ENCODE assay signal across 8 mouse cellular contexts in the genomic region with DNA sequence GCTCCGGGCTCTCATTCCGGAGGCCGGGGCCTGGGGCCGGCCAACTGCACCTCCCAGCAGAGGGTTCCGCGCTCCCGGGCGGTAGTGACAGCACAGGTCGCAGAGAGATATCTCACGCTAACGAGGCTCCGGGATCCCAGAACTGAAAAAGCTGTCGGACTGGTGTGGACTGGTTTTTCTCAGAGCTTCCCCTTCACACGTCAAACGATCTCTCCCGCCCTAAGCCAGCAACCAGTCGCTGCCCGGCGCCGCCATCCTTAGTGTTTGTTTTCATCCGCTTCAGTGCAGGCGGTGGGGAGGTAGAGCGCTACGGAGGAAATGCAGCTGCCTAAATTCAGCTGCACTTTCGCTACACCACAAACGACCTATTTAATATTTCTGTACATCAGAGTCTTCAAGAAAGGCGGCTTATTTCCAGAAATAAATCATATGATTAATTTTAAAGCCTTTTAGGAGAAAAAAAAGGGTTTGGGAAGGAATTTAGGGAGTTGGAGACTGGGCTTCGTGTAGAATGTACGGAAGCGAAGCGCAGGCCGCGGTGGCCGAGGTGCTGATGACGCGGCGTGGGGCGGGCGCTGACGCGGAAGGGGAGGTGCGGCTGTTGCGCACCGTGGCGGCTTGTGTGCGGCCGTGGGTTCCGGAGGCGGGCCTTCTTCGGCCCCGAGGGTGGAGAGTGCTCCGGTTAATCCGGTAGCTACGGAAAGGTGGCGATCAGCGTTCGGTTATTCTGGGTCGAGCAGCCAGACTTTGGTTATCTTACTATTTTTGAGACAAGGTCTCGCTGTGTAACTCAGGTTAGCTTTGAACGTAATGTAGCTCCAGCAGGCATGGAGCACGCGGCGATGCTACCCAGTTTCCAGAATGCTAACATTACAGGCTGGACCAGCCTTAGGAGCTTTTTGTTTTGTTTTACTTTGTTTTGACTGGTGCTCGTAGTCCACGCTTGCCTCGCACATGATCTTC. TPM values are rescaled to one million over a fixed set of nuclear protein-coding genes. Genes with fewer than 3 reads are reported as not detected.
DNase-seq lines count a peak whose midpoint lies in the region; ATAC-seq and TF ChIP-seq lines count a peak whose summit lies in the region.

A gene (minus strand): TSS at position 305 of the 963 bp plus-strand sequence.
A gene (plus strand): TSS at position 581 of the 963 bp plus-strand sequence.

- H3K9ac ChIP-seq in heart, embryonic 13.5 days = peak within 1 kb of the TSS; percentile 92
- H3K9ac ChIP-seq in liver, embryonic 12.5 days = peak within 1 kb of the TSS; percentile 83
- peak within 1 kb of the TSS; percentile 80 for H3K9ac ChIP-seq in stomach, embryonic 15.5 days

- TF ChIP-seq POLR2A in brain, embryonic 14.5 days (IDR thresholded peaks at IDR 0.05; ENCODE audit: borderline replicate concordance, extremely low read depth, insufficient read depth, insufficient read length, poor library complexity, severe bottlenecking) = peak; percentile 78; the same call in 1 of the 2 replicates

- H3K4me3 ChIP-seq in C2C12 (ENCODE audit: insufficient read depth, poor library complexity, severe bottlenecking) = peak within 1 kb of the TSS; percentile 98
- H3K4me3 ChIP-seq in erythroblast, embryonic 14.5 days (replicated peaks) = peak within 1 kb of the TSS; percentile 97
- H3K4me3 ChIP-seq in heart, embryonic 13.5 days = peak within 1 kb of the TSS; percentile 93
- peak within 1 kb of the TSS; percentile 97 for H3K4me3 ChIP-seq in liver, embryonic 12.5 days
- peak within 1 kb of the TSS; percentile 99 for H3K4me3 ChIP-seq in stomach, embryonic 15.5 days (replicated peaks)

- peaks cover 17% of the 10 kb centered on the region for H3K79me2 ChIP-seq in C2C12 (ENCODE audit: control insufficient read depth, insufficient read depth)

- no peaks in the 10 kb centered on the region for H3K36me3 ChIP-seq in C2C12 (ENCODE audit: control insufficient read depth, insufficient read depth)
- H3K36me3 ChIP-seq in erythroblast, embryonic 14.5 days (ENCODE audit: control insufficient read depth) = peaks cover 4% of the 10 kb centered on the region
- peaks cover 6% of the 10 kb centered on the region for H3K36me3 ChIP-seq in heart, embryonic 13.5 days
- peaks cover 3% of the 10 kb centered on the region; the same call in 1 of the 2 replicates for H3K36me3 ChIP-seq in liver, embryonic 12.5 days
- no peaks in the 10 kb centered on the region for H3K36me3 ChIP-seq in stomach, embryonic 15.5 days

- TF ChIP-seq CTCF in C2C12 (IDR thresholded peaks at IDR 0.05; ENCODE audit: control insufficient read depth, insufficient read depth, insufficient read length) = no peak
- TF ChIP-seq CTCF in brain, embryonic 14.5 days (IDR thresholded peaks at IDR 0.05; ENCODE audit: borderline replicate concordance, extremely low read depth, insufficient read depth, insufficient read length) = no peak

- DNase-seq in brain, embryonic 14.5 days (ENCODE audit: low read depth) = peak; percentile 98
- peak; percentile 96 for DNase-seq in kidney, postnatal 10 days
- DNase-seq in natural killer cell, adult 2 months (ENCODE audit: low spot score in 2 of 2) = peak; percentile 90 to 93

- ATAC-seq in heart, embryonic 13.5 days (ENCODE audit: extremely low read depth, insufficient number of reproducible peaks, low FRiP score, low TSS enrichment) = peak; percentile 91
- ATAC-seq in liver, embryonic 12.5 days = peak; percentile 99
- peak; percentile 98 for ATAC-seq in stomach, embryonic 15.5 days (ENCODE audit: insufficient read depth, low FRiP score, low read depth)

- peaks cover 7% of the 10 kb centered on the region for H3K79me3 ChIP-seq in C2C12 (ENCODE audit: low read depth)

- WGBS in heart, embryonic 13.5 days = under 1% methylated on average over 66 of the region's 66 CpGs
- WGBS in liver, embryonic 12.5 days (ENCODE audit: insufficient replicate concordance) = under 1% methylated on average over 66 of the region's 66 CpGs
- under 1% methylated on average over 66 of the region's 66 CpGs for WGBS in stomach, embryonic 15.5 days

- no peaks in the 10 kb centered on the region for H3K9me3 ChIP-seq in erythroblast, embryonic 14.5 days (ENCODE audit: control insufficient read depth, low read length)
- H3K9me3 ChIP-seq in heart, embryonic 13.5 days = no peaks in the 10 kb centered on the region
- no peaks in the 10 kb centered on the region for H3K9me3 ChIP-seq in liver, embryonic 12.5 days (replicated peaks)
- no peaks in the 10 kb centered on the region for H3K9me3 ChIP-seq in stomach, embryonic 15.5 days

- H3K27me3 ChIP-seq in C2C12 (ENCODE audit: control insufficient read depth, insufficient read depth, insufficient read length) = no peaks in the 10 kb centered on the region
- H3K27me3 ChIP-seq in erythroblast, embryonic 14.5 days (ENCODE audit: control insufficient read depth) = no peaks in the 10 kb centered on the region
- no peaks in the 10 kb centered on the region for H3K27me3 ChIP-seq in heart, embryonic 13.5 days (replicated peaks)
- no peaks in the 10 kb centered on the region for H3K27me3 ChIP-seq in liver, embryonic 12.5 days (replicated peaks)
- no peaks in the 10 kb centered on the region for H3K27me3 ChIP-seq in stomach, embryonic 15.5 days (replicated peaks)

- peaks cover 34% of the 10 kb centered on the region for H3K4me1 ChIP-seq in erythroblast, embryonic 14.5 days (ENCODE audit: control insufficient read depth)
- peaks cover 21% of the 10 kb centered on the region for H3K4me1 ChIP-seq in heart, embryonic 13.5 days
- H3K4me1 ChIP-seq in liver, embryonic 12.5 days = peaks cover 24% of the 10 kb centered on the region
- peaks cover 2% of the 10 kb centered on the region; the same call in 1 of the 2 replicates for H3K4me1 ChIP-seq in stomach, embryonic 15.5 days

- peak within 1 kb of the TSS; percentile 92 for H3K4me2 ChIP-seq in heart, embryonic 13.5 days
- peak within 1 kb of the TSS; percentile 87 for H3K4me2 ChIP-seq in liver, embryonic 12.5 days
- peak within 1 kb of the TSS; percentile 84 for H3K4me2 ChIP-seq in stomach, embryonic 15.5 days

- peak within 1 kb of the TSS; percentile 83 for H3K27ac ChIP-seq in heart, embryonic 13.5 days (replicated peaks)
- H3K27ac ChIP-seq in liver, embryonic 12.5 days = peak within 1 kb of the TSS; percentile 89
- H3K27ac ChIP-seq in stomach, embryonic 15.5 days = peak within 1 kb of the TSS; percentile 88

- H3ac ChIP-seq in C2C12 (ENCODE audit: control insufficient read depth, insufficient read length, low read depth) = peak within 1 kb of the TSS; percentile 67

TF ChIP-seq in C2C12, 6 proteins besides CTCF, POLR2A, EP300 and RAD21:
- TF ChIP-seq MAX (IDR thresholded peaks at IDR 0.05) = peak; percentile 29
- no peak for TF ChIP-seq MYOG (IDR thresholded peaks at IDR 0.05; ENCODE audit: control insufficient read depth, extremely low read depth, insufficient read length)

RNA-seq across cellular contexts. Expression of the first gene that starts in this region (rescaled TPM):
- 12.9 TPM for polyA plus RNA-seq in C2C12 (2012; fragmentation: generic; extraction: Trizol)
- polyA plus RNA-seq in brain, embryonic 14.5 days (2012; rRNA removed) = 62.0 and 71.0 TPM in 2 replicates
- 3.5 and 4.3 TPM in 2 replicates for polyA plus RNA-seq in erythroblast, embryonic 14.5 days (2012)
- polyA plus RNA-seq in heart, embryonic 13.5 days (2015; fragmentation: Nextera tagmentation; extraction: Ambion mirVana) = 18.7 and 20.6 TPM in 2 replicates
- polyA plus RNA-seq in liver, embryonic 12.5 days (2016; fragmentation: Nextera tagmentation; extraction: Ambion mirVana) = 12.8 and 14.7 TPM in 2 replicates
- polyA plus RNA-seq in stomach, embryonic 15.5 days (2015; fragmentation: Nextera tagmentation; extraction: Ambion mirVana) = 21.0 and 24.0 TPM in 2 replicates

RNA-seq across cellular contexts. Expression of the second gene that starts in this region (rescaled TPM):
- 3.8 TPM for polyA plus RNA-seq in C2C12 (2012; fragmentation: generic; extraction: Trizol)
- polyA plus RNA-seq in brain, embryonic 14.5 days (2012; rRNA removed) = 4.6 and 8.4 TPM in 2 replicates
- polyA plus RNA-seq in erythroblast, embryonic 14.5 days (2012) = 0.04 and 0.15 TPM in 2 replicates
- 10.0 and 11.8 TPM in 2 replicates for polyA plus RNA-seq in heart, embryonic 13.5 days (2015; fragmentation: Nextera tagmentation; extraction: Ambion mirVana)
- polyA plus RNA-seq in liver, embryonic 12.5 days (2016; fragmentation: Nextera tagmentation; extraction: Ambion mirVana) = 8.4 and 10.6 TPM in 2 replicates
- polyA plus RNA-seq in stomach, embryonic 15.5 days (2015; fragmentation: Nextera tagmentation; extraction: Ambion mirVana) = 21.3 and 21.8 TPM in 2 replicates

Comparison
In these comparisons a context has a peak if more than half of its experiments do, and no peak if none do; other contexts are left out.
1. Peak in every context shown above with its lines: DNase-seq, ATAC-seq, H3K4me3 ChIP-seq and H3K27ac ChIP-seq.